ENCODE assay signal across 17 mouse cellular contexts in genomic region chr10:67468724-67469123, GRCm38 (mm10).
DNase-seq lines count a peak whose midpoint lies in the region; ATAC-seq and TF ChIP-seq lines count a peak whose summit lies in the region.
"Had no signal": no experiment of that assay in that cellular context is flagged by ENCODE, and none has a peak within 500 bp of the region (broad histone marks: within the 10 kb centered on the region; RNA-seq: fewer than 3 reads in every experiment).

No protein-coding gene starts in this region.

- peaks cover 6% of the 10 kb centered on the region; the same call in 1 of the 2 replicates for H3K4me1 ChIP-seq in forebrain, embryonic 15.5 days
- 0 out of 2 replicates have a peak, but pooled peaks cover 8% of the 10 kb centered on the region for H3K4me1 ChIP-seq in forebrain, embryonic 12.5 days
- H3K4me1 ChIP-seq in midbrain, embryonic 13.5 days (replicated peaks), result peaks cover 9% of the 10 kb centered on the region
- H3K4me1 ChIP-seq in midbrain, postnatal 0 days (ENCODE audit: insufficient read depth, low read length), result no peaks in the 10 kb centered on the region
- 0 out of 2 replicates have a peak, but pooled peaks cover 3% of the 10 kb centered on the region for H3K4me1 ChIP-seq in hindbrain, embryonic 12.5 days
- H3K4me1 ChIP-seq: liver, embryonic 15.5 days had no signal

- ATAC-seq in forebrain, embryonic 15.5 days (replicated peaks), result peak; percentile 75
- ATAC-seq in forebrain, embryonic 12.5 days (ENCODE audit: low FRiP score), result no peak
- ATAC-seq in midbrain, embryonic 13.5 days, result no peak
- ATAC-seq in midbrain, postnatal 0 days (ENCODE audit: low FRiP score), result no peak
- ATAC-seq in hindbrain, embryonic 12.5 days (ENCODE audit: low FRiP score), result peak; percentile 48; the same call in 1 of the 2 replicates
- ATAC-seq: lung, postnatal 0 days had no signal

- H3K4me2 ChIP-seq in forebrain, embryonic 15.5 days (replicated peaks), result no peak overlapping the region
- no peak overlapping the region for H3K4me2 ChIP-seq in forebrain, embryonic 12.5 days
- H3K4me2 ChIP-seq in midbrain, embryonic 13.5 days (replicated peaks), result peak overlapping the region; percentile 12
- H3K4me2 ChIP-seq in midbrain, postnatal 0 days (ENCODE audit: low read depth, low read length, poor library complexity, severe bottlenecking), result no peak overlapping the region
- 0 out of 2 replicates have a peak overlapping the region, but pooled peaks have one; percentile 13 for H3K4me2 ChIP-seq in hindbrain, embryonic 12.5 days (replicated peaks)
- H3K4me2 ChIP-seq: limb, embryonic 13.5 days; liver, embryonic 15.5 days had no signal

- no peak overlapping the region for H3K4me3 ChIP-seq in forebrain, embryonic 15.5 days
- no peak overlapping the region for H3K4me3 ChIP-seq in forebrain, embryonic 12.5 days (replicated peaks)
- H3K4me3 ChIP-seq in midbrain, embryonic 13.5 days (replicated peaks), result no peak overlapping the region
- H3K4me3 ChIP-seq in midbrain, postnatal 0 days (ENCODE audit: low read depth, low read length), result no peak overlapping the region
- no peak overlapping the region for H3K4me3 ChIP-seq in hindbrain, embryonic 12.5 days
- H3K4me3 ChIP-seq: limb, embryonic 13.5 days; liver, embryonic 15.5 days had no signal

- no peaks in the 10 kb centered on the region for H3K36me3 ChIP-seq in forebrain, embryonic 15.5 days
- no peaks in the 10 kb centered on the region for H3K36me3 ChIP-seq in forebrain, embryonic 12.5 days (replicated peaks)
- H3K36me3 ChIP-seq in midbrain, embryonic 13.5 days, result no peaks in the 10 kb centered on the region
- no peaks in the 10 kb centered on the region for H3K36me3 ChIP-seq in midbrain, postnatal 0 days (ENCODE audit: insufficient read depth, low read length)
- no peaks in the 10 kb centered on the region for H3K36me3 ChIP-seq in hindbrain, embryonic 12.5 days
- H3K36me3 ChIP-seq: limb, embryonic 13.5 days; liver, embryonic 15.5 days had no signal

- no peak overlapping the region for H3K9ac ChIP-seq in forebrain, embryonic 15.5 days (replicated peaks)
- no peak overlapping the region for H3K9ac ChIP-seq in forebrain, embryonic 12.5 days
- H3K9ac ChIP-seq in midbrain, embryonic 13.5 days (replicated peaks), result no peak overlapping the region
- H3K9ac ChIP-seq in midbrain, postnatal 0 days (replicated peaks; ENCODE audit: low read length, poor library complexity, severe bottlenecking), result no peak overlapping the region
- no peak overlapping the region for H3K9ac ChIP-seq in hindbrain, embryonic 12.5 days
- H3K9ac ChIP-seq: limb, embryonic 13.5 days; liver, embryonic 15.5 days had no signal

- TF ChIP-seq CTCF in midbrain, postnatal 0 days (IDR thresholded peaks at IDR 0.05), result no peak

- WGBS in forebrain, embryonic 15.5 days, result 61% methylated on average over 8 of the region's 8 CpGs
- WGBS in forebrain, embryonic 12.5 days, result 72% methylated on average over 8 of the region's 8 CpGs
- 46% methylated on average over 8 of the region's 8 CpGs for WGBS in midbrain, embryonic 13.5 days
- WGBS in midbrain, postnatal 0 days, result 34% methylated on average over 8 of the region's 8 CpGs
- 23% methylated on average over 8 of the region's 8 CpGs for WGBS in hindbrain, embryonic 12.5 days

- H3K27me3 ChIP-seq in forebrain, embryonic 15.5 days, result no peaks in the 10 kb centered on the region
- no peaks in the 10 kb centered on the region for H3K27me3 ChIP-seq in forebrain, embryonic 12.5 days
- H3K27me3 ChIP-seq in midbrain, embryonic 13.5 days, result no peaks in the 10 kb centered on the region
- H3K27me3 ChIP-seq in midbrain, postnatal 0 days (ENCODE audit: insufficient read depth, low read length), result no peaks in the 10 kb centered on the region
- no peaks in the 10 kb centered on the region for H3K27me3 ChIP-seq in hindbrain, embryonic 12.5 days
- H3K27me3 ChIP-seq: limb, embryonic 13.5 days; liver, embryonic 15.5 days had no signal

- peak overlapping the region; percentile 54; the same call in 1 of the 2 replicates for H3K27ac ChIP-seq in forebrain, embryonic 15.5 days (replicated peaks)
- no peak overlapping the region for H3K27ac ChIP-seq in forebrain, embryonic 12.5 days
- no peak overlapping the region for H3K27ac ChIP-seq in midbrain, embryonic 13.5 days
- H3K27ac ChIP-seq in midbrain, postnatal 0 days (ENCODE audit: low read depth, low read length), result no peak overlapping the region
- no peak overlapping the region for H3K27ac ChIP-seq in hindbrain, embryonic 12.5 days
- H3K27ac ChIP-seq: limb, embryonic 13.5 days; liver, embryonic 15.5 days had no signal

- no peak for DNase-seq in midbrain, postnatal 0 days (ENCODE audit: low spot score)
- no peak for DNase-seq in spleen, postnatal 14 days (ENCODE audit: low spot score in 2 of 2)
- DNase-seq in gastrocnemius, adult 8-10 months (ENCODE audit: low spot score in 2 of 2), result no peak
- DNase-seq: adrenal gland, adult 8-10 months; B cell, adult 2 months; cerebellum, adult 18-20 months; gastrocnemius, postnatal 36 days; kidney, adult 8-10 months; kidney, postnatal 25 days; thymus, postnatal 36 days had no signal

- no peaks in the 10 kb centered on the region for H3K9me3 ChIP-seq in forebrain, embryonic 15.5 days
- H3K9me3 ChIP-seq in forebrain, embryonic 12.5 days, result no peaks in the 10 kb centered on the region
- no peaks in the 10 kb centered on the region for H3K9me3 ChIP-seq in midbrain, embryonic 13.5 days
- no peaks in the 10 kb centered on the region for H3K9me3 ChIP-seq in midbrain, postnatal 0 days (ENCODE audit: low read length)
- H3K9me3 ChIP-seq in hindbrain, embryonic 12.5 days (replicated peaks), result no peaks in the 10 kb centered on the region
- H3K9me3 ChIP-seq: limb, embryonic 13.5 days; liver, embryonic 15.5 days had no signal

Comparison
In these comparisons a context has a peak if more than half of its experiments do, and no peak if none do; other contexts are left out.
1. ATAC-seq: peak in forebrain, embryonic 15.5 days (single experiment) and hindbrain, embryonic 12.5 days (single experiment); none in forebrain, embryonic 12.5 days (single experiment), midbrain, embryonic 13.5 days (single experiment) and midbrain, postnatal 0 days (single experiment).
2. H3K4me2 ChIP-seq: peak in midbrain, embryonic 13.5 days (single experiment) and hindbrain, embryonic 12.5 days (single experiment); none in forebrain, embryonic 15.5 days (single experiment), forebrain, embryonic 12.5 days (single experiment) and midbrain, postnatal 0 days (single experiment).